Mouse (Mus musculus): Measurements from ENCODE around the gene Hpse2. TPM values are rescaled to one million over a fixed set of nuclear protein-coding genes. Genes with fewer than 3 reads are reported as not detected.

Hpse2 gene
- polyA plus RNA-seq, 1 experiment, result not detected

DNA sequence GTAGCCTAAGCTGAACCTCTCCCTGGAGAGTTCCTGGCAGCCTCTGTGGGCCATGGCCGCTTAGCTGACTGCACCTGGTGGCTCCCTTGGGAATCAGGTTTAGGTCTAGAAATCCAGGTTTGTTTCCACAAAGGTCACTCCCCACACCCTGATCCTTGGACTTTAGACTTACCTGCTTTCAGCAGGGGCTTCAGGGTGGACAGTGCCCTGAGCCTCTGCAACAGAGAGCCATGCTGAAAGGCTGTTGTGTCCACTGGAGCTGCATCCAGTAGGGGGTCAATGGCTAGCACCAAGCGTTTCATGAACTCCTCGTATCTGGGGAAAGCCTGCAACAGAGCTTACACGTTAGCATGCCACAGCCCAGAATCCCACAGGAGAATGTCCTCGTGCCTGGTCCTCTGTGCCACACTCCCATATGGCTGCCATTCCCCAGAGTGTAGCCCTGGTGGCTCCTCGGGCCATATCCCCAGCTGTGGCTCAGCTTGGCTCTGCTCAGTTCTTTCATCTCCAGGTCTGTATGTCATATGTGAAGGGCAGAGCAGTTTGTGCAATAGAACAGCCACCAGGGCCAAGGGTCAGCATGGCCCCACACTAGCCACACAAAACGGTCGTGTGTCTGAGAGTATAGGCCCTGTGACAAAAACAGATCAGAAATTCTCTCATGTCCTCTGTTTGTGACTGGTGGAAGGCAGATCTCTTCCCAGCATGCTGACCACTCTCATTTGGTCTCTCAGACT, 647.8 kb downstream of the Hpse2 start:
- Histone ChIP-seq H3K4me3 (ENCODE audit: insufficient read depth, low read depth, low read length) (no peak overlapping the region), H3K27ac (replicated peaks; ENCODE audit: low read depth, low read length) (no peak overlapping the region), H3K4me1 (ENCODE audit: control insufficient read depth, insufficient read depth, insufficient read length, low read length) (peaks cover 3% of the 10 kb centered on the region; the same call in 1 of the 2 replicates)

GRCm38 (mm10) chr19:42739734-42740133, 648.4 kb downstream of the Hpse2 start:
- no peak overlapping the region for H3K27ac ChIP-seq (replicated peaks; ENCODE audit: low read depth, low read length)
- peaks cover 3% of the 10 kb centered on the region; the same call in 1 of the 2 replicates for H3K4me1 ChIP-seq (ENCODE audit: control insufficient read depth, insufficient read depth, insufficient read length, low read length)
- no peak overlapping the region for H3K4me3 ChIP-seq (ENCODE audit: insufficient read depth, low read depth, low read length)

- H3K4me3 ChIP-seq (ENCODE audit: insufficient read depth, low read depth, low read length), result no peak overlapping the region
- no peak overlapping the region for H3K27ac ChIP-seq (replicated peaks; ENCODE audit: low read depth, low read length)
- peaks cover 3% of the 10 kb centered on the region; the same call in 1 of the 2 replicates for H3K4me1 ChIP-seq (ENCODE audit: control insufficient read depth, insufficient read depth, insufficient read length, low read length)
These were observed 650.4 kb downstream of the Hpse2 start for GRCm38 (mm10) chr19:42737753-42738152.

Other genes with a start within 250 kb of the Hpse2 start
- gene Cnnm1, start 52.1 kb upstream of the Hpse2 start, polyA plus RNA-seq (2012; ENCODE audit: insufficient read depth, insufficient read length, missing spikeins), result not detected in 2 replicates
- 21.7 and 26.5 TPM in 2 replicates for gene Got1, start 136.2 kb upstream of the Hpse2 start, polyA plus RNA-seq (2012; ENCODE audit: insufficient read depth, insufficient read length, missing spikeins)
- not detected in 2 replicates for gene Nkx2-3, start 224.0 kb upstream of the Hpse2 start, polyA plus RNA-seq (2012; ENCODE audit: insufficient read depth, insufficient read length, missing spikeins)